Mouse (Mus musculus) liver, embryonic 15.5 days (tissue): Measurements from ENCODE around the gene Ptprg. TPM values are rescaled to one million over a fixed set of nuclear protein-coding genes. Genes with fewer than 3 reads are reported as not detected.

Experiments used
- ATAC-seq: fragments of 200-750 bp; cut with Nextera tagmentation; 2 replicates; pipeline ENCODE4 v1.8.0; 2017; ENCODE audit warnings: moderate number of reproducible peaks, mild to moderate bottlenecking, moderate library complexity; ENCODE audit not compliant: insufficient read depth
- H3K27ac ChIP-seq: fragments of 300-500 bp; sonication (generic); replicated peaks from 2 replicates; pipeline ENCODE4 v1.5.1; 2015; ENCODE audit warnings: mild to moderate bottlenecking, inconsistent platforms
- H3K27me3 ChIP-seq: fragments of 300-500 bp; sonication (generic); 2 replicates; pipeline ENCODE4 v1.6.1; 2015; ENCODE audit warnings: mild to moderate bottlenecking, inconsistent platforms
- H3K36me3 ChIP-seq: fragments of 300-500 bp; sonication (generic); replicated peaks from 2 replicates; pipeline ENCODE4 v1.6.1; 2015; ENCODE audit warnings: moderate library complexity, mild to moderate bottlenecking, inconsistent platforms
- H3K4me1 ChIP-seq: fragments of 300-500 bp; sonication (generic); replicated peaks from 2 replicates; pipeline ENCODE4 v1.6.1; 2015; ENCODE audit warnings: inconsistent platforms
- H3K4me2 ChIP-seq: fragments of 300-500 bp; sonication (generic); 2 replicates; pipeline ENCODE4 v1.6.1; 2015; ENCODE audit warnings: moderate library complexity, mild to moderate bottlenecking, inconsistent platforms
- H3K4me3 ChIP-seq: fragments of 300-500 bp; sonication (generic); replicated peaks from 2 replicates; pipeline ENCODE4 v1.5.1; 2015; ENCODE audit warnings: mild to moderate bottlenecking, inconsistent platforms
- H3K9ac ChIP-seq: fragments of 300-500 bp; sonication (generic); 2 replicates; pipeline ENCODE4 v1.6.1; 2015; ENCODE audit warnings: moderate library complexity, mild to moderate bottlenecking, inconsistent platforms
- H3K9me3 ChIP-seq: fragments of 300-500 bp; sonication (generic); replicated peaks from 2 replicates; pipeline ENCODE4 v1.6.1; 2016; ENCODE audit warnings: inconsistent platforms
- WGBS: fragments of 180-500 bp; shearing (Covaris S2); methylation state at CpG from one replicate; pipeline ENCODE4 v1.1.7; 2015; ENCODE audit warnings: mixed read lengths; ENCODE audit not compliant: insufficient replicate concordance; 5-methylcytosine and 5-hydroxymethylcytosine counted together
- polyA plus RNA-seq: library from polyadenylated mRNA; unstranded; fragments of >200 nt; fragmentation: Nextera tagmentation; extraction: Ambion mirVana; gene quantifications from 2 replicates; pipeline ENCODE4 v1.2.1, GENCODE M21; 2015

Gene Ptprg
- polyA plus RNA-seq, 1 experiment from 2014 or later = 1.3 TPM

DNA sequence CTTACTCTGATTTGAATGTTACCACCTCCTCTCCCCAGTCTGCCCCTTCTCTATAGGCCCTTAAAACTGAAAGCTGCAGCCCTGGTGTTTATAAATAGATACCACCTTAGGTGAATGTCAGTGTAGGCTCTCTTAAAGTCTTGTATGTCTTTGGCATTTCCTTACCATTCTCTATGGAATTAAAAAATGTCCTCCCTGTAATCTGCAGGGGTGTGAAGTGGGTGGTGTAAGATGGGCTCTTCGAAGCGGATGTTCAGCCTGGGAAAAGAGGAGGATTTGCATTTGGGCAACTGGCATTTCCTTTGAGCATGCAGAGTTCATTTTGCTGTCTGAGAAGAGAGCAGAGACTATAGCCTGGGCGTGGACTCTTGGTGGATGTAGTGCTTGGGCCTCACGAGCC lies 201.3 kb downstream of the Ptprg start:
- Histone ChIP-seq H3K4me1 (no peaks in the 10 kb centered on the region), H3K9me3 (no peaks in the 10 kb centered on the region), H3K9ac (no peak overlapping the region), H3K4me3 (no peak overlapping the region), H3K36me3 (no peaks in the 10 kb centered on the region), H3K4me2 (no peak overlapping the region), H3K27ac (no peak overlapping the region), H3K27me3 (no peaks in the 10 kb centered on the region)
- WGBS = 56% methylated on average over 4 of the region's 4 CpGs
- ATAC-seq = no peak

DNA sequence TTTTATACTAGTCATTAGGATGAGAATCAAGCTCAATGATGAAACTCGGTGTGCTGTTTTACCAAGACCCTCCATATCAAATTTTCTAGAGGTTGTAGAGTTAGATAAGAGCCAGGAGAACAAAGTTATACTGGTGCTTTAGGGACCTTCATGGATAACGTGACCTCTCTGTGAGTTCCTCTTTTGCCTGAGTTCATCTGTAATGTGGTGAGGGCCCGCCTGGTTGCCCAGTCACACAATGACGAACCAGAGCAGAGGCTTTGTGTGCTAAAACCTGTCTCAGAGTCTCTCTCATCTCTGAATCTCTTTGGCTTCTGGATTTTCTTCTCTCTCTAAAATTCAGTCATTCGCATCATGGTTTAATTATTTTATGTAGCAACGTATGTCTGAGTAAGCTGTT lies 204.9 kb downstream of the Ptprg start:
- Histone ChIP-seq H3K4me2 (no peak overlapping the region), H3K27me3 (no peaks in the 10 kb centered on the region), H3K9me3 (no peaks in the 10 kb centered on the region), H3K9ac (no peak overlapping the region), H3K36me3 (no peaks in the 10 kb centered on the region), H3K4me1 (no peaks in the 10 kb centered on the region), H3K27ac (no peak overlapping the region), H3K4me3 (no peak overlapping the region)
- no peak for ATAC-seq
- 42% methylated on average over 6 of the region's 6 CpGs for WGBS

DNA sequence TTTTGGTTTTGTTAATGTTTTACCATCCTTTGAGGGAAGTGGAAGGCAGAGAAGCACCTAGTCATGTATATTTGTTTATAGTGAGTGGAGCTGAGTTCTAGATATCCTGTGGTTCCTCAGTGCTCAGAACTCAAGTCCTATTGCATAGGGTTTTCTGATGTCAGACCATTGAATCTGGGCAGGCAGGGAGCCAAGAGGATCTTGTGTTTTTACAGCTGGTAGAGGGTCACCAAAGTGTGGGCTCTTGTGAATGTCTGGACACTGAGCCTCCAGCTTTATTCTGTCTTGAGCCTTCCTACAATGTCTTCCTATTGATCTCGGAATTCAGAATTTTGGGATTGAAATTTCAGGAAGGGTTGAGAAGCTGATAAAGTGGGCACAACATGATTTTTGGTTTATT lies 206.0 kb downstream of the Ptprg start:
- WGBS = 38% methylated on average over 1 of the region's 1 CpGs
- H3K27ac ChIP-seq = no peak overlapping the region
- no peak overlapping the region for H3K4me3 ChIP-seq

GRCm38 (mm10) chr14:11762995-11763394 lies 209.7 kb downstream of the Ptprg start:
- Histone ChIP-seq H3K27me3 (no peaks in the 10 kb centered on the region), H3K4me3 (no peak overlapping the region), H3K27ac (no peak overlapping the region), H3K36me3 (no peaks in the 10 kb centered on the region), H3K9ac (no peak overlapping the region), H3K4me1 (no peaks in the 10 kb centered on the region), H3K9me3 (no peaks in the 10 kb centered on the region), H3K4me2 (no peak overlapping the region)
- no peak for ATAC-seq
- WGBS = 51% methylated on average over 7 of the region's 7 CpGs

More for the DNA sequence above, 206.0 kb downstream of the Ptprg start:
- H3K9me3 ChIP-seq = no peaks in the 10 kb centered on the region
- H3K9ac ChIP-seq = no peak overlapping the region
- H3K36me3 ChIP-seq = no peaks in the 10 kb centered on the region
- H3K4me2 ChIP-seq = no peak overlapping the region
- no peak for ATAC-seq
- no peaks in the 10 kb centered on the region for H3K4me1 ChIP-seq
- no peaks in the 10 kb centered on the region for H3K27me3 ChIP-seq

DNA sequence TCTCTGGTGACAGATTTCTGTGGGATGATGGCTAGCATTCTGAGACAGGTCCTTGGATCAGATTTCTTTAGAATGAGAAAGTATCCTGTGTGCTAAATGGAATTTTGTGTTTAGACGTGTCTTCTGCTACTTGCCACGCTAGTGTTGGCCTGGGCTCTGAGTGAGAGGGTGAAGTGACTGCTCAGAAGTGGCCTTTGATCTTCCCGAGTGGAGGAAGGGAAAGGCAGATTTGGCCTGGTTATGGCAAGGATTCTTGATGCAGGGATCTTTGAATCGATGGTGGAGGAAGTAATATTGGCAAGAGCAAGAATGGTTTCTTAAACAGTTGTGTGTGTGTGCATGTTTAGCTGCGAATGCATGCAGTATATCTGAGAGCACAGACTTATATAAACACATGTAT lies 219.4 kb downstream of the Ptprg start:
- H3K4me2 ChIP-seq = no peak overlapping the region
- WGBS = 57% methylated on average over 5 of the region's 5 CpGs
- no peaks in the 10 kb centered on the region for H3K36me3 ChIP-seq
- ATAC-seq = no peak
- no peaks in the 10 kb centered on the region for H3K27me3 ChIP-seq
- H3K4me1 ChIP-seq = no peaks in the 10 kb centered on the region
- H3K27ac ChIP-seq = no peak overlapping the region
- no peaks in the 10 kb centered on the region for H3K9me3 ChIP-seq
- no peak overlapping the region for H3K4me3 ChIP-seq
- H3K9ac ChIP-seq = no peak overlapping the region

GRCm38 (mm10) chr14:11774476-11775037 lies 221.2 kb downstream of the Ptprg start:
- no peak for ATAC-seq

DNA sequence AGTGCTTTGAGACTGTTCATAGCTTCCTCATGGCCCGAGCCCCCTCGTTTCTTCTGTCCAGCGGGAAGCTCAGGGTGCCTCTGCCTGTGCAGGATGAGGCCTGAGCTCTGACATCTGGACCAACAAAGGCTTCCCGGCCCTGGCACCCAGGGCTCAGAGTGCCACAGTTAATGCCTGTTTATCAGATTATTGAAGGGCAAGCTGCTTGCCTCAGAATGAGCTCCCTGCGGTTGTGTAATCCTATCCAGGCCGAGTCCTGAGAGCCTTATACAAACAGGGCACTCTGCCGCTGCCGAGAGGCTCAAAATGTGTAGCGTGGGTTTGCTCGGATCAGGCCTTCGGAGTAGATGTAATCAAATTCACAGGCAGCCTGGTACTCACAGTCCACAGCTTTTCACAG lies 221.9 kb downstream of the Ptprg start:
- Histone ChIP-seq H3K9ac (no peak overlapping the region), H3K4me3 (no peak overlapping the region), H3K4me1 (no peaks in the 10 kb centered on the region), H3K27me3 (no peaks in the 10 kb centered on the region), H3K9me3 (no peaks in the 10 kb centered on the region), H3K36me3 (no peaks in the 10 kb centered on the region), H3K27ac (0 out of 2 replicates have a peak overlapping the region, but pooled peaks have one; percentile 55), H3K4me2 (no peak overlapping the region)
- WGBS = 44% methylated on average over 11 of the region's 11 CpGs
- ATAC-seq = peak; percentile 49; the same call in 1 of the 2 replicates

More at GRCm38 (mm10) chr14:11774476-11775037, 221.2 kb downstream of the Ptprg start:
- no peak overlapping the region for H3K27ac ChIP-seq
- H3K9ac ChIP-seq = no peak overlapping the region
- H3K36me3 ChIP-seq = no peaks in the 10 kb centered on the region
- H3K4me1 ChIP-seq = no peaks in the 10 kb centered on the region
- no peaks in the 10 kb centered on the region for H3K9me3 ChIP-seq
- H3K27me3 ChIP-seq = no peaks in the 10 kb centered on the region
- H3K4me2 ChIP-seq = no peak overlapping the region
- no peak overlapping the region for H3K4me3 ChIP-seq
- 43% methylated on average over 4 of the region's 4 CpGs for WGBS

- H3K9ac ChIP-seq = no peak overlapping the region
- H3K36me3 ChIP-seq = no peaks in the 10 kb centered on the region
- no peak overlapping the region for H3K4me3 ChIP-seq
- no peak for ATAC-seq
- no peaks in the 10 kb centered on the region for H3K9me3 ChIP-seq
- H3K27me3 ChIP-seq = no peaks in the 10 kb centered on the region
- H3K4me1 ChIP-seq = no peaks in the 10 kb centered on the region
- no peak overlapping the region for H3K4me2 ChIP-seq
- no peak overlapping the region for H3K27ac ChIP-seq
- 61% methylated on average over 6 of the region's 6 CpGs for WGBS
Measured at GRCm38 (mm10) chr14:11775951-11776495, 222.7 kb downstream of the Ptprg start.

GRCm38 (mm10) chr14:11776566-11776965 lies 223.2 kb downstream of the Ptprg start:
- Histone ChIP-seq H3K4me1 (no peaks in the 10 kb centered on the region), H3K27me3 (no peaks in the 10 kb centered on the region), H3K4me3 (no peak overlapping the region), H3K36me3 (no peaks in the 10 kb centered on the region), H3K4me2 (no peak overlapping the region), H3K9ac (no peak overlapping the region), H3K27ac (no peak overlapping the region), H3K9me3 (no peaks in the 10 kb centered on the region)
- ATAC-seq = no peak
- 80% methylated on average over 6 of the region's 6 CpGs for WGBS

- no peaks in the 10 kb centered on the region for H3K4me1 ChIP-seq
- no peak overlapping the region for H3K9ac ChIP-seq
- H3K27me3 ChIP-seq = no peaks in the 10 kb centered on the region
- H3K27ac ChIP-seq = no peak overlapping the region
- H3K9me3 ChIP-seq = no peaks in the 10 kb centered on the region
- ATAC-seq = no peak
- H3K4me3 ChIP-seq = no peak overlapping the region
- 56% methylated on average over 4 of the region's 4 CpGs for WGBS
- no peaks in the 10 kb centered on the region for H3K36me3 ChIP-seq
- H3K4me2 ChIP-seq = no peak overlapping the region
Measured at GRCm38 (mm10) chr14:11791190-11791589, 237.9 kb downstream of the Ptprg start.

DNA sequence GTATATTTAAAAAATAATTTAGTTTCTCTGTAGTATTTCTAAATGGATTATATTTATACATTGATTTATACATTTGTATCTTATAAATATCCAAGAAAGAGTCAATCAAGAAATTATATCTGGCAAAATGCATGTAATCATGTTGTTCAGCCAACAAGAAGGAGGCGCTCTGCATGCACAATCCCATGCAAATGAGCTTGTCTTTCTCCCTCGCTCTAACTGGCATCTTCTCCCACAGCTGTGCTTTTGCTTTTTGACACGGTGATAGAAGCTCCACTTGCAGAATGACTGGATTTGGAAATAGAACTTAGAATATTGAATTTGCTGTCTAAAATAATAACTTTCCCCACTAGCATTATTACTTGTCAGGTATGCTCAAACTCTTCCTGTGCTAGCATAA lies 240.5 kb downstream of the Ptprg start:
- no peak for ATAC-seq
- H3K27me3 ChIP-seq = no peaks in the 10 kb centered on the region
- H3K4me2 ChIP-seq = no peak overlapping the region
- H3K4me1 ChIP-seq = no peaks in the 10 kb centered on the region
- no peak overlapping the region for H3K9ac ChIP-seq
- H3K9me3 ChIP-seq = no peaks in the 10 kb centered on the region
- no peak overlapping the region for H3K4me3 ChIP-seq
- WGBS = 70% methylated on average over 3 of the region's 3 CpGs
- H3K36me3 ChIP-seq = no peaks in the 10 kb centered on the region
- no peak overlapping the region for H3K27ac ChIP-seq
